Mouse (Mus musculus): ENCODE results near the gene Bsx.

The Bsx gene

DNA sequence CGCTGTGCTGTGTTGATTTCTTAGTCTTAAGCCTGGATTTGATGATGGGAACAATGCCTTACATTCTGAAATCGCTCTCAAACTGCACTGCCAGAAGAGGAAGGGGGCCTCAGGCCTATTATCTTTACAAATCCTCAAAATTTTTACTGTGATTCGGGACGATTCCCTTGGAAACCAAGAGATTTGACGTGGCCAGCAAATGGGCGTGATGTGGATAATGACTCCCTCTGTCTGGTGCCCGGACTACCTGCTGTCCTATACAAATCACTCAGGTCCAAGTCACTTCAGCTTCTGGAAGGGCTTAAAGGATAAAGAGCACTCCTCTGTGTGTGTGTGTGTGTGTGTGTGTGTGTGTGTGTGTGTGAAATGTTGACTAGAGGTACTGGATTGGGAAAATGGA is 35.0 kb downstream of the Bsx start:
- TF ChIP-seq CTCF (conservative IDR thresholded peaks at IDR 0.05; ENCODE audit: low read length) (no peak), NANOG (IDR thresholded peaks at IDR 0.05; ENCODE audit: borderline replicate concordance, low read length) (no peak), POU5F1 (IDR thresholded peaks at IDR 0.05; ENCODE audit: borderline replicate concordance, low read length) (no peak)
- no peaks in the 10 kb centered on the region for H3K36me3 ChIP-seq (ENCODE audit: insufficient read depth, low read length)
- H3K4me3 ChIP-seq (replicated peaks; ENCODE audit: low read length): no peak overlapping the region
- H3K27me3 ChIP-seq (ENCODE audit: insufficient read depth, low read length): peaks cover 4% of the 10 kb centered on the region; the same call in 1 of the 2 replicates
- H3K4me1 ChIP-seq (replicated peaks; ENCODE audit: low read depth, low read length): no peaks in the 10 kb centered on the region
- no peaks in the 10 kb centered on the region for H3K9me3 ChIP-seq (ENCODE audit: low read length)

DNA sequence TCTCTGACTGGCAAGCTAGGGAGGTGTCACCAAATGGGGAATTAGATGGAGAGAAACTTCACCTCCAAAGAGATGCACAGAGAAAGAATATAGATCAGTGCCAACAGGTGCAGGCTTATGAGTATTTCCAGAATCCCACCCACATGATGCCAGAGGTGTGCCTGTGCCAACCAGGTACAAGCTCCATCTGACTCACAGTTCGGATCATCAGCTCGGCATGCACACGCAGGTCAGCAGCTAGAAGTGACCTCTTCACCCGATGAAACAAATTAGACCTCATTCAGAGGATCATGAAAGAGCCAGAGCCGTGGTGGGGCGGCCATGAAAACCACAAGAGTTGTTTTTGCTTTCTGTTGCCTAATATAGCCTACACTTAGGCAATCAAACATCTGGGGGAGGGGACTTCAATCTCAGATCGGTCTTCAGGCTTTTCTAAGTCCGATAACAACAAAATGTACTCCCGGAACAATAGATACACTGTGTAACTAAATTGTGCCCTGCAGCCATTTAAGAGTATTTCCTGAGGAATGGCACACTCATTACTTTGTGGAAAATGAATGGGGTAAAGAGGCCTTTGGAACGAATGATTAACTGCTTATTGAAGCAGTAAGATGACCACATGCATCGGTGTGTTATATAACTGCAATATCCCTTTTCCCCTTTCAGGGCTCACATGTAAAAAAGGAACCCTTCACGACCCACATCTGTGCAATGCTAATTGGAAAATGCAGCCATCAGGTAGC is 44.1 kb downstream of the Bsx start:
- no peaks in the 10 kb centered on the region for H3K36me3 ChIP-seq (ENCODE audit: insufficient read depth, low read length)
- H3K9me3 ChIP-seq (ENCODE audit: low read length): no peaks in the 10 kb centered on the region
- H3K27me3 ChIP-seq (ENCODE audit: insufficient read depth, low read length): no peaks in the 10 kb centered on the region
- H3K4me1 ChIP-seq (replicated peaks; ENCODE audit: low read depth, low read length): no peaks in the 10 kb centered on the region
- no peak for TF ChIP-seq NANOG (IDR thresholded peaks at IDR 0.05; ENCODE audit: borderline replicate concordance, low read length)
- no peak for TF ChIP-seq CTCF (conservative IDR thresholded peaks at IDR 0.05; ENCODE audit: low read length)
- no peak for TF ChIP-seq POU5F1 (IDR thresholded peaks at IDR 0.05; ENCODE audit: borderline replicate concordance, low read length)
- no peak overlapping the region for H3K4me3 ChIP-seq (replicated peaks; ENCODE audit: low read length)

DNA sequence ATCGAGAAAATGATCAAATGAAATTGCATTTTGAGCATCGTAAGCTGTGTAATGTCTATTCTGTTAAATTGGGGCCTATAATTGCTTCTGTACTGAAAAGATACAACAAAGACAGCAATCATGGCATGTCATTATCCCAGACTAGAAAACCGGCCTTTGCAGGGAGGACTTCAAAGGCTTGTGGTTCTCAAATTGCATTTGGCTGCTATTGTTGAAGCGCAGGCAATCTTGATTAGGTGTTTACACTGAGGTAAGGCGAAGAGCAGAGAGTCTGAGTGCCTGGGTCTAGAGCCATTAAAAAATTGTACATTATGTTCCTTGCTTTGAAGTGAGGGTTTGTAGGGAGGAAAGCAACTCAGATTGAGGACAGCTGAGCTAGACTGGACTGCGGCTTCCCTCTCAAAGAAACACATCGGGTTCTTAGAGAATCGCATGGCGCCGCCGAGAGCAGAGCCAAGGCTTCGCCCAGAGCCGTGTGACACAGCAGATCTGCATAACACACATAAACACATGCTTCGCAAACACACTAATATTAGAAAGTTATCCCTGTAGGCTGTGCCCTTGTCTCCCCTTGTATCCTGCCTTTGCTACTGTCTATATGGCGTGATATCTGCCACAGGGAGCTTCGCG is 53.5 kb downstream of the Bsx start:
- H3K4me1 ChIP-seq (replicated peaks; ENCODE audit: low read depth, low read length): no peaks in the 10 kb centered on the region
- H3K9me3 ChIP-seq (ENCODE audit: low read length): no peaks in the 10 kb centered on the region
- no peak overlapping the region for H3K4me3 ChIP-seq (replicated peaks; ENCODE audit: low read length)
- no peak for TF ChIP-seq POU5F1 (IDR thresholded peaks at IDR 0.05; ENCODE audit: borderline replicate concordance, low read length)
- no peak for TF ChIP-seq NANOG (IDR thresholded peaks at IDR 0.05; ENCODE audit: borderline replicate concordance, low read length)
- no peak for TF ChIP-seq CTCF (conservative IDR thresholded peaks at IDR 0.05; ENCODE audit: low read length)
- H3K36me3 ChIP-seq (ENCODE audit: insufficient read depth, low read length): no peaks in the 10 kb centered on the region
- no peaks in the 10 kb centered on the region for H3K27me3 ChIP-seq (ENCODE audit: insufficient read depth, low read length)
